Mouse (Mus musculus) myocyte (in vitro differentiated cells): ENCODE measurements at regions not wholly inside any gene's neighbourhood (a gene's known extent, or its start where the extent isn't known, plus 50 kb on each side); places are given as distances from the start of the nearest gene placed in this dataset.
"Not testable (repeated sequence)": the region's sequence is repeated elsewhere in the genome, so short reads cannot be mapped to it uniquely, and the experiment has no call there.

Source experiments
- H3K27me3 ChIP-seq: one replicate; pipeline ENCODE4 v1.6.1; 2011; ENCODE audit not compliant: control insufficient read depth, insufficient read depth, insufficient read length
- H3K36me3 ChIP-seq: one replicate; pipeline ENCODE4 v1.6.1; 2011; ENCODE audit not compliant: control insufficient read depth, insufficient read depth
- H3K4me2 ChIP-seq: one replicate; pipeline ENCODE4 v1.6.1; 2011; ENCODE audit warnings: low read depth, control low read depth
- H3K4me3 ChIP-seq: one replicate; pipeline ENCODE4 v1.5.1; 2011; ENCODE audit warnings: mild to moderate bottlenecking, control low read depth, moderate library complexity
- H3K79me2 ChIP-seq: one replicate; pipeline ENCODE4 v1.6.1; 2011; ENCODE audit not compliant: control insufficient read depth, insufficient read depth
- H3ac ChIP-seq: one replicate; pipeline ENCODE4 v1.6.1; 2011; ENCODE audit not compliant: control insufficient read depth, insufficient read length
- CEBPB ChIP-seq: IDR thresholded peaks from 2 replicates; pipeline ENCODE4 v1.6.1; 2011; ENCODE audit warnings: mild to moderate bottlenecking, moderate library complexity; ENCODE audit not compliant: poor library complexity, insufficient read depth, severe bottlenecking
- E2F4 ChIP-seq: IDR thresholded peaks from one replicate; pipeline ENCODE4 v1.6.1; 2011; ENCODE audit warnings: mild to moderate bottlenecking, control low read depth, moderate library complexity; ENCODE audit not compliant: insufficient read depth
- MAX ChIP-seq: IDR thresholded peaks from one replicate; pipeline ENCODE4 v1.6.1; 2011; ENCODE audit warnings: low read depth, mild to moderate bottlenecking, control low read depth
- MYOD1 ChIP-seq, 3 experiments: IDR thresholded peaks; one replicate each; pipeline ENCODE4 v1.6.1; 2011; ENCODE audit warnings: control low read depth in 2 of 3, low read depth in 2 of 3, mild to moderate bottlenecking in 2 of 3, moderate library complexity in 1 of 3; ENCODE audit not compliant: insufficient read length in 2 of 3, control insufficient read depth in 1 of 3
- MYOG ChIP-seq, 3 experiments: IDR thresholded peaks; one replicate each; pipeline ENCODE4 v1.6.1; 2011; ENCODE audit warnings: control low read depth in 2 of 3, low read depth in 2 of 3, mild to moderate bottlenecking in 2 of 3; ENCODE audit not compliant: insufficient read length in 2 of 3, control insufficient read depth in 1 of 3, insufficient read depth in 1 of 3
- POLR2A ChIP-seq: IDR thresholded peaks from one replicate; pipeline ENCODE4 v1.6.1; 2011; ENCODE audit warnings: low read depth, mild to moderate bottlenecking, control low read depth, moderate library complexity; ENCODE audit not compliant: insufficient read length
- POLR2AphosphoS2 ChIP-seq: IDR thresholded peaks from one replicate; pipeline ENCODE4 v1.6.1; 2011; ENCODE audit warnings: low read depth, control low read depth; ENCODE audit not compliant: insufficient read length
- REST ChIP-seq: IDR thresholded peaks from one replicate; pipeline ENCODE4 v1.6.1; 2011; ENCODE audit warnings: mild to moderate bottlenecking, control low read depth, moderate library complexity; ENCODE audit not compliant: insufficient read depth, insufficient read length
- SRF ChIP-seq: IDR thresholded peaks from one replicate; pipeline ENCODE4 v1.6.1; 2011; ENCODE audit warnings: low read depth; ENCODE audit not compliant: control insufficient read depth, insufficient read length
- TCF12 ChIP-seq: IDR thresholded peaks from one replicate; pipeline ENCODE4 v1.6.1; 2011; ENCODE audit warnings: mild to moderate bottlenecking, control low read depth; ENCODE audit not compliant: poor library complexity, insufficient read depth, severe bottlenecking
- TCF3 ChIP-seq: IDR thresholded peaks from one replicate; pipeline ENCODE4 v1.6.1; 2011; ENCODE audit warnings: low read depth, control low read depth; ENCODE audit not compliant: insufficient read length
- USF1 ChIP-seq: IDR thresholded peaks from one replicate; pipeline ENCODE4 v1.6.1; 2011; ENCODE audit warnings: low read depth, mild to moderate bottlenecking, control low read depth, moderate library complexity

DNA sequence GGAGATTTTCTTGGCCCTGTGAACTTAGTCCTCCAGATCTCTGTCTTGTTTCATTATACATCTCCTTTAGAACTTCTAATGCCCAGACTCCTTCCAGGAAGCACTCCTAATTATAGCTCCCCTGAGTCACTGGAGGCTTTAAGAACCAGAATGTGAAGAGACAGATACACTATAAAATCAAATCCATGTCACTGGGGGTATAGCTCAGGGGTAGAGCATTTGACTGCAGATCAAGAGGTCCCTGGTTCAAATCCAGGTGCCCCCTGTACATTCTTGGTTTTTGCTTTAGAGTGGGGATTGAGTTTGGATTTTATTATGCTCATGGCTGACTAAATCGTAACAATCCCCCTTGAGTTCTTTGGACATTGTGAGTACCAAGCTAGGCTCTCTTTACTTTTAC, 62.4 kb upstream of the Acpp start:
- H3ac ChIP-seq, result no peak overlapping the region
- H3K79me2 ChIP-seq, result no peaks in the 10 kb centered on the region
- no peaks in the 10 kb centered on the region for H3K27me3 ChIP-seq
- H3K4me2 ChIP-seq, result peak overlapping the region; percentile 28
- H3K36me3 ChIP-seq, result no peaks in the 10 kb centered on the region
- TF ChIP-seq E2F4 (no peak), USF1 (no peak), MYOG (IDR thresholded peaks at IDR 0.05; ENCODE audit: control insufficient read depth in 1 of 3, insufficient read depth in 1 of 3, insufficient read length in 2 of 3, low read depth in 2 of 3) (no peak), TCF3 (no peak), TCF12 (no peak), REST (no peak), SRF (no peak), POLR2AphosphoS2 (no peak), POLR2A (no peak), MYOD1 (IDR thresholded peaks at IDR 0.05; ENCODE audit: control insufficient read depth in 1 of 3, insufficient read length in 2 of 3, low read depth in 2 of 3) (no peak), MAX (no peak), CEBPB (no peak)
- H3K4me3 ChIP-seq, result no peak overlapping the region

DNA sequence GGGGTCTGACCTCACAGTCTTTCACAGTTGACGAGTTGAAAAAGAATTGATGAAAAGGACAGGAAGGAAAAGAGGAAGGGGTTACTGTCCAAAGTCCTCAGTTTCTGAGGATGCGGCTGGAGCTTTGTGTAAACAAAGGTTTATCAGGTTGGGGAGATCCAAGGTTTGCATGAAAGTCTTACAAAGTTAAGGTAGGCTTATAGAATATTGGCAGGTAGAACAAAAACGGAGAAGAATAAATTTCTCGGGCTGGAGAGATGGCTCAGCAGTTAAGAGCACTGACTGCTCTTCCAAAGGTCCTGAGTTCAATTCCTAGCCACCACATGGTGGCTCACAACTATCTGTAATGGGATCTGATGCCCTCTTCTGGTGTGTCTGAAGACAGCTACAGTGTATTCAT, 60.9 kb upstream of the Acpp start:
- H3K36me3 ChIP-seq, H3K4me2 ChIP-seq, H3K79me2 ChIP-seq, H3K27me3 ChIP-seq, H3K4me3 ChIP-seq, H3ac ChIP-seq: not testable (repeated sequence)

DNA sequence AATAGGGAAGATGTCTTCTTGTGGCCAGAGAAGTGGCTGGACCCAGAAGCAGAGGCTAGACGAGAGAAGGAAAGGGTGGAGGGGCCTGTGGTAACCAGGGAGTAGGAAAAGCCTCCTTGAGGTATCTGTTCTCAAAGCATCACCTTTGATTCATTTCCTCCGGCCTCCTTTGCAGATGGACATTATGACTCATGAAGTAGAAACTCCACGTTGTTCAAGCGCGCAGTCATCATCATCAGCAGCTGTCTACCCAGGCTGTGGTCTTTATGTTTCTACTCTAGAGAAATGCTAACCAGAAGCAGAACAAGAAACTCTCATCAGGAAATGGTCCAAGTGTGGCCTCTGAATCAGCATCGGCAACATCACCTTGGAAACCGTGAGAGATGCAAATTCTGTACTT, 50.3 kb upstream of the Acpp start:
- TF ChIP-seq USF1 (no peak), REST (no peak), E2F4 (no peak), TCF3 (no peak), SRF (no peak), CEBPB (no peak), MYOD1 (IDR thresholded peaks at IDR 0.05; ENCODE audit: control insufficient read depth in 1 of 3, insufficient read length in 2 of 3, low read depth in 2 of 3) (peak in 1 of 3 experiments; percentile 16)

More for the DNA sequence above, 50.3 kb upstream of the Acpp start:
- Histone ChIP-seq H3K36me3 (no peaks in the 10 kb centered on the region), H3K27me3 (no peaks in the 10 kb centered on the region), H3K4me3 (no peak overlapping the region), H3K79me2 (no peaks in the 10 kb centered on the region), H3ac (no peak overlapping the region), H3K4me2 (peak overlapping the region; percentile 6)
